Mouse (Mus musculus): Measurements from ENCODE around the gene Apex2. TPM values are rescaled to one million over a fixed set of nuclear protein-coding genes. Genes with fewer than 3 reads are reported as not detected.

The Apex2 gene
- total RNA-seq (2021) = 10 to 100 TPM in 1 of 2 experiments, 1 to 10 TPM in 1; 8.1 to 10.5 TPM

- no peak for DNase-seq
These were observed at the start of gene Apex2 for GRCm38 (mm10) chrX:150589696-150590095. Gene Apex2, minus strand, starts transcription at chrX:150589868.

- DNase-seq = no peak
These were observed 46.8 kb upstream of the Apex2 start for GRCm38 (mm10) chrX:150636421-150636820.

- no peak for DNase-seq
These were observed 9.2 kb upstream of the Apex2 start for GRCm38 (mm10) chrX:150598882-150599281.

GRCm38 (mm10) chrX:150595016-150595760, 5.5 kb upstream of the Apex2 start:
- DNase-seq = no peak

- no peak for DNase-seq
These were observed 4.5 kb upstream of the Apex2 start for GRCm38 (mm10) chrX:150594176-150594575.

GRCm38 (mm10) chrX:150593266-150594035, 3.8 kb upstream of the Apex2 start:
- peak; percentile 16 for DNase-seq

GRCm38 (mm10) chrX:150588023-150588764, 1.5 kb downstream of the Apex2 start, which contains the start of gene Pfkfb1:
Gene Pfkfb1, plus strand, starts transcription at chrX:150588229.
- DNase-seq = peak; percentile 83

GRCm38 (mm10) chrX:150585116-150585515, 4.6 kb downstream of the Apex2 start:
- DNase-seq = no peak

GRCm38 (mm10) chrX:150581921-150582320, 7.7 kb downstream of the Apex2 start:
- DNase-seq = no peak

- no peak for DNase-seq
These were observed 24.9 kb downstream of the Apex2 start for GRCm38 (mm10) chrX:150564644-150565357.

- no peak for DNase-seq
These were observed 35.6 kb downstream of the Apex2 start for GRCm38 (mm10) chrX:150554032-150554431.

- no peak for DNase-seq
These were observed 37.7 kb downstream of the Apex2 start for GRCm38 (mm10) chrX:150551986-150552385.

GRCm38 (mm10) chrX:150549639-150550038, 40.0 kb downstream of the Apex2 start:
- DNase-seq = no peak

GRCm38 (mm10) chrX:150547239-150547638, 42.4 kb downstream of the Apex2 start, which contains the start of gene Alas2:
Gene Alas2, plus strand, starts transcription at chrX:150547375.
- DNase-seq = no peak

GRCm38 (mm10) chrX:150541684-150542083, 48.0 kb downstream of the Apex2 start:
- no peak for DNase-seq

- no peak for DNase-seq
These were observed 49.6 kb downstream of the Apex2 start for GRCm38 (mm10) chrX:150540111-150540510.

GRCm38 (mm10) chrX:150516477-150516876, 73.2 kb downstream of the Apex2 start:
- DNase-seq = no peak

GRCm38 (mm10) chrX:150516015-150516414, 73.7 kb downstream of the Apex2 start:
- no peak for DNase-seq

- no peak for DNase-seq
These were observed 75.5 kb downstream of the Apex2 start for GRCm38 (mm10) chrX:150514127-150514526.

- DNase-seq = no peak
These were observed 78.4 kb downstream of the Apex2 start for GRCm38 (mm10) chrX:150511274-150511673.

GRCm38 (mm10) chrX:150510631-150511030, 79.0 kb downstream of the Apex2 start:
- peak; percentile 21 for DNase-seq

- DNase-seq = no peak
These were observed 81.0 kb downstream of the Apex2 start for GRCm38 (mm10) chrX:150508696-150509095.

Measured in heart, postnatal 4 days (tissue).